Mouse (Mus musculus) kidney, postnatal 0 days (tissue): ENCODE measurements around the gene Ccdc18. TPM values are rescaled to one million over a fixed set of nuclear protein-coding genes. Genes with fewer than 3 reads are reported as not detected.

Experiments
- ATAC-seq: fragments of 200-750 bp; cut with Nextera tagmentation; replicated peaks from 2 replicates; pipeline ENCODE4 v1.8.0; 2017; ENCODE audit warnings: low read depth, moderate number of reproducible peaks, moderate TSS enrichment, moderate library complexity; ENCODE audit not compliant: low FRiP score
- DNase-seq: peaks from one replicate; pipeline ENCODE4 v3.0.0-alpha.2; 2016; ENCODE audit warnings: low spot score
- H3K27ac ChIP-seq: fragments of 300-500 bp; sonication (generic); 2 replicates; pipeline ENCODE4 v1.5.1; 2014; ENCODE audit warnings: mild to moderate bottlenecking
- H3K27me3 ChIP-seq: fragments of 300-500 bp; sonication (generic); 2 replicates; pipeline ENCODE4 v1.6.1; 2014; ENCODE audit warnings: low read length, mixed read lengths; ENCODE audit not compliant: insufficient read depth
- H3K36me3 ChIP-seq: fragments of 300-500 bp; sonication (generic); 2 replicates; pipeline ENCODE4 v1.6.1; 2014; ENCODE audit warnings: low read length, mixed read lengths; ENCODE audit not compliant: insufficient read depth
- H3K4me1 ChIP-seq: fragments of 300-500 bp; sonication (generic); replicated peaks from 2 replicates; pipeline ENCODE4 v1.6.1; 2014; ENCODE audit warnings: antibody characterized with exemption, low read length, mixed read lengths; ENCODE audit not compliant: insufficient read depth
- H3K4me2 ChIP-seq: fragments of 300-500 bp; sonication (generic); 2 replicates; pipeline ENCODE4 v1.6.1; 2014; ENCODE audit warnings: mild to moderate bottlenecking, low read length, moderate library complexity, mixed read lengths
- H3K4me3 ChIP-seq: fragments of 300-500 bp; sonication (generic); replicated peaks from 2 replicates; pipeline ENCODE4 v1.5.1; 2014; ENCODE audit warnings: low read depth, low read length
- H3K9ac ChIP-seq: fragments of 300-500 bp; sonication (generic); 2 replicates; pipeline ENCODE4 v1.6.1; 2014; ENCODE audit warnings: low read depth, low read length
- H3K9me3 ChIP-seq: fragments of 300-500 bp; sonication (generic); replicated peaks from 2 replicates; pipeline ENCODE4 v1.6.1; 2016; ENCODE audit warnings: low read length, inconsistent platforms, mixed read lengths
- CTCF ChIP-seq: IDR thresholded peaks from 2 replicates; pipeline ENCODE4 v1.5.1; 2016; ENCODE audit warnings: antibody characterized with exemption, low read depth, mild to moderate bottlenecking, moderate library complexity
- WGBS: fragments of 180-500 bp; shearing (Covaris S2); extraction: QIAGEN DNeasy Blood & Tissue Kit; methylation state at CpG from one replicate; pipeline ENCODE4 v1.1.7; 2014; 5-methylcytosine and 5-hydroxymethylcytosine counted together
- polyA plus RNA-seq: library from polyadenylated mRNA; unstranded; fragments of >200 nt; fragmentation: Nextera tagmentation; extraction: Ambion mirVana; gene quantifications from 2 replicates; pipeline ENCODE4 v1.2.1, GENCODE M21; 2015

Gene Ccdc18
- polyA plus RNA-seq, 1 experiment from 2014 or later: 5.7 TPM

DNA sequence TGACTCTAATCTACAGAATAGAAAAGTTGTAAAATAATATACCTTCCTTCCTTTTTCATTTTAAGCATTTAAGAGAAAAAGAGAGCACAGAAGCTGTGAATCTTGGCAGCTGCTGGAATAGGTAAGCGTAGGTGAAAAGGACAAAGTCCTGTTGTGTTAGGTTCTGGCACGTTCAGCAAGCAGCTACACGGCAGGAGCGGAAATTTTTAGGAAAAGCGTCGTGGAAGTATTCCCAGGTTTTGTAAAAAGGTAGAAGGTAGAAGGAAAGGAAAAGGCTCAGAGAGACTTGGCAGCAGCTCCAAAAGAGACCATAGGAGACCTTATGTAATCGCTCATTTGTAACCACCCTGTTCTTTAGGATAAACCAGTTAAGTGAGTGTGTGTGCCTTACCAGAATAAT, 23.3 kb upstream of the Ccdc18 start:
- Histone ChIP-seq H3K36me3 (peaks cover 17% of the 10 kb centered on the region; the same call in 1 of the 2 replicates), H3K4me3 (no peak overlapping the region), H3K27me3 (no peaks in the 10 kb centered on the region), H3K27ac (no peak overlapping the region), H3K9ac (no peak overlapping the region), H3K4me2 (no peak overlapping the region), H3K4me1 (no peaks in the 10 kb centered on the region), H3K9me3 (no peaks in the 10 kb centered on the region)
- no peak for TF ChIP-seq CTCF
- DNase-seq (no peak), ATAC-seq (no peak)
- WGBS: 92% methylated on average over 7 of the region's 7 CpGs

DNA sequence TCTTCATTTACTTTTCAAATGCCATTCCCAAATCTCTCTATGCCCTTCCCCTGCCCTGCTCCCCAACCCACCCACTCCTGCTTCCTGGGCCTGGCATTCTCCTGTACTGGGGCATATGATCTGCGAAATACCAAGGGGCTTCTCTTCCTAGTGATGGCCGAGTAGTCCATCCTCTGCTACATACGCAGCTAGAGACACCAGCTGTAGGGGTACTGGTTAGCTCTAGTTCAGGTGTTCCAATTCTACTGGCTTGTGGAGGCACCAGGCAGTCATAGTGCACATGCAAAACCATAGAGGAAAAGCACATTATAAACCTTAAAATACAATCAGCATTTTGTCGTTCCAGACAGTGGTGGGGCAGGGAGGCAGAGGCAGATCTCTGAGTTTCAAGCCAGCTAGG, 15.0 kb upstream of the Ccdc18 start:
- DNase-seq (no peak), ATAC-seq (no peak)
- Histone ChIP-seq H3K4me3 (no peak overlapping the region), H3K4me1 (no peaks in the 10 kb centered on the region), H3K36me3 (no peaks in the 10 kb centered on the region), H3K9ac (no peak overlapping the region), H3K27me3 (no peaks in the 10 kb centered on the region), H3K9me3 (no peaks in the 10 kb centered on the region), H3K4me2 (no peak overlapping the region), H3K27ac (no peak overlapping the region)
- no peak for TF ChIP-seq CTCF
- 95% methylated on average over 4 of the region's 4 CpGs for WGBS

DNA sequence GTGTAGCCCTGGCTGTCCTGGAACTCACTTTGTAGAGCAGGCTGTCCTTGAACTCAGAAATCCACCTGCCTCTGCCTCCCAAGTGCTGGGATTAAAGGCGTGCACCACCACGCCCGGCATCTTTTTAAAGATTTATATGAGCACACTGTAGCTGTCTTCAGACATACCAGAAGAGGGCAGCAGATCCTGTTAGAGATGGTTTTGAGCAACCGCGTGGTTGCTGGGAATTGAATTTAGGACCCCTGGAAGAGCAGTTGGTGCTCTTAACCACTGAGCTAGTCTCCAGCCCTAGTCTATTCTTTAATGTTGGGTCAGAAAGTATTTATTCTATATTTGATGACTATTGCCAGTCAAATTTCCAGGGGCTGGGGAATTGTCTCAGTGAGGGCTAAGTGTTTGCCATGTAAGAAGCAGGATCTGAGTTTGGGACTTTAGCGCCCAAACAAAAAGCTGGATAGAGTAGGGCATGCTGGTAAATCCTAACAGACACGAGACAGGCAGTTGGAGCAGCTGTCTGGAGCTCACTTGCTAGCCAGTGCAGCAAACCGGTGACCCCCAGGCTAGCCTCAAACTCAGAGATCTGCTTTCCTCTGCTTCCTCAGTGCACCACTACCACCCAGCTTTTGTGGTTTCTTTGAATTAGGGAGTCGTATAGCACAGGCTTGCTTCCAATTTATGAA, 12.3 kb upstream of the Ccdc18 start:
- Histone ChIP-seq H3K27me3 (no peaks in the 10 kb centered on the region), H3K9ac (no peak overlapping the region), H3K27ac (no peak overlapping the region), H3K4me2 (no peak overlapping the region), H3K36me3 (no peaks in the 10 kb centered on the region), H3K4me1 (no peaks in the 10 kb centered on the region), H3K9me3 (no peaks in the 10 kb centered on the region), H3K4me3 (no peak overlapping the region)
- TF ChIP-seq CTCF: no peak
- ATAC-seq (no peak), DNase-seq (no peak)
- WGBS: 89% methylated on average over 9 of the region's 9 CpGs

DNA sequence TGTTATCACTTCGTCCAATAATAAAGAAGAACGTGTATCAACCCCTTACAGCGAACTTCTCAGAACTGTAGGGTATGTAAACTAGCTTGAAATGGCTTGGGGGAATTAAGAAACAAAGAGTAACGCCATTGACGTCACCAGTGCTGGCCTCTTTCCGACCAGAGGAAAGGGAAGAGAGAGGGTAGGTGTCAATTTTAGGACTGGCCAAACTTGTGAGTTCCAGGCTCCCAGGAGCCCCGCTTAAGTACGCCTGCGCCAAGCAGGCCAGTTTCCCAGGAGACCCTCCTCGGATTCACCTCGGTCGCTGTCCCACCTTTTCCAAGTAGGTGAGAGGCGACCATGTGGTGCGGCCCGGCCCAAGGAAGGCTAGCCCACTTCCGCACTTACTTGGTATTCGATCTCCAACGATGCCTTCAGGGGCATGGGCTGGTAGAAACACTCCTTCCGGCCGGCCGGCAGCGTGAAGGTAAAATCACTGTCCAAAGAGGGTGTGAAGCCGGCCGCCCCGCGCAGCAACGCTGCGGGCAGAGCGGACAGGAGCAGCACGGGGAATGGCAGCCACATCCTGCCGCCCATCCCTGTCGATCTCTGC, 730 bp upstream of the Ccdc18 start:
- peak overlapping the region; percentile 83 for H3K4me2 ChIP-seq
- H3K36me3 ChIP-seq: no peaks in the 10 kb centered on the region; the same call in 1 of the 2 replicates
- H3K27me3 ChIP-seq: no peaks in the 10 kb centered on the region
- peak; percentile 51 for ATAC-seq
- peak overlapping the region; percentile 80 for H3K9ac ChIP-seq
- H3K27ac ChIP-seq: peak overlapping the region; percentile 95
- no peaks in the 10 kb centered on the region for H3K9me3 ChIP-seq
- WGBS: 0% methylated on average over 32 of the region's 32 CpGs
- no peaks in the 10 kb centered on the region for H3K4me1 ChIP-seq
- peak overlapping the region; percentile 82 for H3K4me3 ChIP-seq
- peak; percentile 68 for DNase-seq
- no peak for TF ChIP-seq CTCF

DNA sequence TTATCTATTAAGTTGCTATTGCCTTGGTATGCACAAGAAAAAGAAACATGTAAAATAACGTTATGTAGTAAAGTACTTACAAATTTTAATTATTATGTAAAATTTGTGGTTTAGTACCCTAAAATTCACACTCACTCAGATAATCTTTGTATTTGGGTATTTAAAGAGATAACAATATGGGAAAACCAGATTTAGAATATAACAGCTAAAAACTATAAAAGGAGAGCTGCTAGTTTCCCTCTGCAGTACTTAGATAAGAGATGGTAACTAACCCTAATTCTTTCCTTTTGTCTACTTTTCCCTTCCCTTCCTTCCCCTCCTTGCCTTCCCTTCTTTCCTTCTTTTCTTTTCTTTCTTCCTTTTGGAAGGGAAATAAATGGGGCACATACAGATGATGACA, 19.9 kb downstream of the Ccdc18 start:
- no peak for DNase-seq
- Histone ChIP-seq H3K36me3 (no peaks in the 10 kb centered on the region), H3K27me3 (no peaks in the 10 kb centered on the region), H3K4me3 (no peak overlapping the region), H3K27ac (no peak overlapping the region), H3K9me3 (no peaks in the 10 kb centered on the region), H3K4me2 (no peak overlapping the region), H3K9ac (no peak overlapping the region), H3K4me1 (no peaks in the 10 kb centered on the region)
- WGBS: 94% methylated on average over 1 of the region's 1 CpGs
- ATAC-seq: no peak
- no peak for TF ChIP-seq CTCF

DNA sequence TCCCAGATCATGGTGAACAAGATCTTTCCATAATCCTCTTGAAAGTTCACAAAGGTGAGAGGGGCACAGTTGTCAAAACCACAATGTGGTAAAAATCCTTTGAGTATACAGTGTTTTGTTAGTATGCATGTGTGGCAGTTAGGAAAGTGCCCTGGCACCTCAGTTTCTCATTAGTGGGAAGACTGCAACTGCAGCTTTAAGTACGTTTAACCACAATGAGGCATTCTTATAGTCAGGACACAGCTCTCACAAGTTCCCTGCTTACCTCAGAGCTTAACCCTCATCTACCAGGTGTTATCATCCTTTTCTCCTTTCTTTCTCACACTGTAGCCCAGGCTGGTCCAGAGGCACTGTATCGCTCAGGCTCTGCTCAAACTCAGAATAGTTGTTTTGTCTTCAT, 28.1 kb downstream of the Ccdc18 start:
- H3K4me2 ChIP-seq: no peak overlapping the region
- H3K4me3 ChIP-seq: no peak overlapping the region
- ATAC-seq (no peak), DNase-seq (no peak)
- no peaks in the 10 kb centered on the region for H3K9me3 ChIP-seq
- H3K27me3 ChIP-seq: no peaks in the 10 kb centered on the region
- 95% methylated on average over 2 of the region's 2 CpGs for WGBS
- no peak for TF ChIP-seq CTCF
- no peaks in the 10 kb centered on the region for H3K4me1 ChIP-seq
- H3K27ac ChIP-seq: no peak overlapping the region
- H3K9ac ChIP-seq: no peak overlapping the region
- no peaks in the 10 kb centered on the region for H3K36me3 ChIP-seq
